Mouse (Mus musculus) kidney, postnatal 0 days (tissue): Measurements from ENCODE around the gene Fstl4. TPM values are rescaled to one million over a fixed set of nuclear protein-coding genes. Genes with fewer than 3 reads are reported as not detected.

Source experiments
- ATAC-seq: fragments of 200-750 bp; cut with Nextera tagmentation; replicated peaks from 2 replicates; pipeline ENCODE4 v1.8.0; 2017; ENCODE audit warnings: low read depth, moderate number of reproducible peaks, moderate TSS enrichment, moderate library complexity; ENCODE audit not compliant: low FRiP score
- DNase-seq: peaks from one replicate; pipeline ENCODE4 v3.0.0-alpha.2; 2016; ENCODE audit warnings: low spot score
- H3K27ac ChIP-seq: fragments of 300-500 bp; sonication (generic); 2 replicates; pipeline ENCODE4 v1.5.1; 2014; ENCODE audit warnings: mild to moderate bottlenecking
- H3K27me3 ChIP-seq: fragments of 300-500 bp; sonication (generic); 2 replicates; pipeline ENCODE4 v1.6.1; 2014; ENCODE audit warnings: low read length, mixed read lengths; ENCODE audit not compliant: insufficient read depth
- H3K36me3 ChIP-seq: fragments of 300-500 bp; sonication (generic); 2 replicates; pipeline ENCODE4 v1.6.1; 2014; ENCODE audit warnings: low read length, mixed read lengths; ENCODE audit not compliant: insufficient read depth
- H3K4me1 ChIP-seq: fragments of 300-500 bp; sonication (generic); replicated peaks from 2 replicates; pipeline ENCODE4 v1.6.1; 2014; ENCODE audit warnings: antibody characterized with exemption, low read length, mixed read lengths; ENCODE audit not compliant: insufficient read depth
- H3K4me2 ChIP-seq: fragments of 300-500 bp; sonication (generic); 2 replicates; pipeline ENCODE4 v1.6.1; 2014; ENCODE audit warnings: mild to moderate bottlenecking, low read length, moderate library complexity, mixed read lengths
- H3K4me3 ChIP-seq: fragments of 300-500 bp; sonication (generic); replicated peaks from 2 replicates; pipeline ENCODE4 v1.5.1; 2014; ENCODE audit warnings: low read depth, low read length
- H3K9ac ChIP-seq: fragments of 300-500 bp; sonication (generic); 2 replicates; pipeline ENCODE4 v1.6.1; 2014; ENCODE audit warnings: low read depth, low read length
- H3K9me3 ChIP-seq: fragments of 300-500 bp; sonication (generic); replicated peaks from 2 replicates; pipeline ENCODE4 v1.6.1; 2016; ENCODE audit warnings: low read length, inconsistent platforms, mixed read lengths
- CTCF ChIP-seq: IDR thresholded peaks from 2 replicates; pipeline ENCODE4 v1.5.1; 2016; ENCODE audit warnings: antibody characterized with exemption, low read depth, mild to moderate bottlenecking, moderate library complexity
- WGBS: fragments of 180-500 bp; shearing (Covaris S2); extraction: QIAGEN DNeasy Blood & Tissue Kit; methylation state at CpG from one replicate; pipeline ENCODE4 v1.1.7; 2014; 5-methylcytosine and 5-hydroxymethylcytosine counted together
- polyA plus RNA-seq: library from polyadenylated mRNA; unstranded; fragments of >200 nt; fragmentation: Nextera tagmentation; extraction: Ambion mirVana; gene quantifications from 2 replicates; pipeline ENCODE4 v1.2.1, GENCODE M21; 2015

Fstl4 gene
- polyA plus RNA-seq, 1 experiment from 2014 or later = 0.47 TPM

DNA sequence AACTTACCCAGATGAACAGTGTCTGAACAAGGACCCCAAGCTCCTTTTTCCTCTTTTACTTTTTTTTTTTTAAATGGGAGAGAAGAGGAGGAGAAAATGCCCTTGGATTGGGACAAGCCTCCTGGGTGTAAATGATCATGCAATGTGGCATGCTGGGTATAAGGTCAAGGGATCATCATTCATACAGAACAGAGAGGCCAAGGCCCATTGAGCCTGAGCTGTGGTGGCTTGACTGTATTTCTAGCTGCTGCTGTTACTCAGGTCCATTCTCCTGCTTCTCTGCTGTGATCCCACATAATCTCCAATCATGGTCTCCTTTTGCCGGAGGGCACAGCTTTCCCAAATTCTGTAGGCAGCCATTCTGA is 67.9 kb downstream of the Fstl4 start:
- H3K27ac ChIP-seq = no peak overlapping the region
- WGBS = 100% methylated on average over 1 of the region's 1 CpGs
- TF ChIP-seq CTCF = no peak

DNA sequence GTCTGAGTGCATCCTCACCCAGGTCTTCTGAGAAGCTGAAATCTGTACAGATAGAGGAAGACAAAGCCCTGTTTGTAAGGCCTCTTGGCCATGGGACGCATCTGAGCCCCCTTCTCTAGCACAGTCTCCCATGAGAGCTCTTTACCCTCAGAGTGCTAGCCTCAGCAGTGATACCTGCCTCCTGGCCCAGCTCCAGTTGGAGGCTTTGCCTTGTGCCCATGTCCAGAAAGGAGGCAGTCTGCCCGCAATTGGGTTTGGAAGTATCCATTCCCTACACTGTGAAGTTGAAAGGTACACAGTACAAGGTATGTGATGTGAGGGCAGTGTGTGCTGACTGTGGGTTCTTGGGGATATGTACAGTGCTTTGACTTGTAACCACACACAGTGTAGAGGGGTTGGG is 84.3 kb downstream of the Fstl4 start:
- WGBS = 89% methylated on average over 2 of the region's 2 CpGs
- DNase-seq (no peak), ATAC-seq (no peak)
- no peak overlapping the region for H3K4me2 ChIP-seq
- H3K27me3 ChIP-seq = no peaks in the 10 kb centered on the region
- H3K4me3 ChIP-seq = no peak overlapping the region
- H3K4me1 ChIP-seq = no peaks in the 10 kb centered on the region
- H3K36me3 ChIP-seq = no peaks in the 10 kb centered on the region
- H3K9ac ChIP-seq = no peak overlapping the region
- no peaks in the 10 kb centered on the region for H3K9me3 ChIP-seq
- no peak overlapping the region for H3K27ac ChIP-seq
- no peak for TF ChIP-seq CTCF

More for the DNA sequence above, 67.9 kb downstream of the Fstl4 start:
- H3K4me3 ChIP-seq = no peak overlapping the region
- no peak for ATAC-seq
- DNase-seq = no peak
- no peaks in the 10 kb centered on the region for H3K9me3 ChIP-seq
- no peaks in the 10 kb centered on the region for H3K36me3 ChIP-seq
- no peak overlapping the region for H3K4me2 ChIP-seq
- H3K9ac ChIP-seq = no peak overlapping the region
- no peaks in the 10 kb centered on the region for H3K4me1 ChIP-seq
- no peaks in the 10 kb centered on the region for H3K27me3 ChIP-seq

DNA sequence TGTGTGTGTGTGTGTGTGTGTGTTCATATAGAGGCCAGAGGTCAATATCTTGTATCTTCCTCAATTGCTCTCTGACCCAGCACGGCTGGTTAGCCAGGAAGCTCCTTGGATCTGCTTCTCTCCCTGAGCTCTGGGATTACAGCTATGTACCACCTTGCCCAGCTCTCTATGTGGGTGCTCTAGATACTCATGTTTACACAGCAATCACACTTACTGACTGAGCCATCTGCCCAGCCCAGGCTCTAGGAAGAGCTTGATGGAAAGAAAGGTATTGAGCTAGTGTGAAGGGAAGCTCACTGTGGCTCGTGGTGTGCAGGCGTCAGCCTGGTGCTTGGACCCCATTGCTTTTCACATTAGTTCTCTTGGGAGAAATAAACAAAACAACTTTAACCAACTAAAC is 85.6 kb downstream of the Fstl4 start:
- DNase-seq (no peak), ATAC-seq (no peak)
- Histone ChIP-seq H3K27me3 (no peaks in the 10 kb centered on the region), H3K9me3 (no peaks in the 10 kb centered on the region), H3K36me3 (no peaks in the 10 kb centered on the region), H3K27ac (no peak overlapping the region), H3K9ac (no peak overlapping the region), H3K4me3 (no peak overlapping the region), H3K4me1 (no peaks in the 10 kb centered on the region), H3K4me2 (no peak overlapping the region)
- no peak for TF ChIP-seq CTCF
- WGBS = 82% methylated on average over 3 of the region's 3 CpGs

DNA sequence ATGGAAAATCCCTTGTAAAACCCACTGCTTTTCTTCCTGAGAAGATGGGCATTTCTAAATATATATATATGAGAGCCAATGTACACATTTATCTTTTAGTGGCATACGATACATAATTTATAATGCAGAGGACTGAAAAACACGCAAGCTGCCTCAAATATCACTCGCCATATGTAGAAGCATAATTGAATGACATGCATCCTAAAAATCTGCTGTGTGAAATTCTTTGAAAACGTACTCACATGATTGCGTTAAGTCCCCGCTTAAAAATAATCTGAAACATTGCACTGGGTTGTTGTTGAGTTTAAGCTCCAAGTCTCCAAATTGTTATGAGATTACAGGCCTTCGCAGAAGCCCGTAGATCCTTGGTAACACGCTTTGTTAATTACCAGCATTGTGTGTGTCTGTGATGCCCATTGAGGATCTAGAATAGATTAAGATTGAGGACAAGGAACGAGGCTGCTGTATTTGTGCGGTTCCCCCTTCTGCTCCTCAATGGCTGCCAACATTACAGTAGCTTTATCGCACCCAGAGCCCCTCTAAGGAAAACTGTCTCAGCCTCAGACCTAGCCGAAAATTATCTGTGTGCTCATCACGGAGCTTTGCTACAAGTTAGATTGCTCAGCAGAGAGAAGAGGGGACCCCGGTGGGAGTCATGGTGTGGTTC is 108.5 kb downstream of the Fstl4 start:
- DNase-seq = no peak
- Histone ChIP-seq H3K27me3 (no peaks in the 10 kb centered on the region), H3K9ac (no peak overlapping the region), H3K36me3 (no peaks in the 10 kb centered on the region), H3K9me3 (no peaks in the 10 kb centered on the region; the same call in 1 of the 2 replicates), H3K4me3 (no peak overlapping the region), H3K4me1 (no peaks in the 10 kb centered on the region), H3K4me2 (no peak overlapping the region), H3K27ac (no peak overlapping the region)
- TF ChIP-seq CTCF = no peak
- 90% methylated on average over 15 of the region's 15 CpGs for WGBS
- no peak for ATAC-seq

DNA sequence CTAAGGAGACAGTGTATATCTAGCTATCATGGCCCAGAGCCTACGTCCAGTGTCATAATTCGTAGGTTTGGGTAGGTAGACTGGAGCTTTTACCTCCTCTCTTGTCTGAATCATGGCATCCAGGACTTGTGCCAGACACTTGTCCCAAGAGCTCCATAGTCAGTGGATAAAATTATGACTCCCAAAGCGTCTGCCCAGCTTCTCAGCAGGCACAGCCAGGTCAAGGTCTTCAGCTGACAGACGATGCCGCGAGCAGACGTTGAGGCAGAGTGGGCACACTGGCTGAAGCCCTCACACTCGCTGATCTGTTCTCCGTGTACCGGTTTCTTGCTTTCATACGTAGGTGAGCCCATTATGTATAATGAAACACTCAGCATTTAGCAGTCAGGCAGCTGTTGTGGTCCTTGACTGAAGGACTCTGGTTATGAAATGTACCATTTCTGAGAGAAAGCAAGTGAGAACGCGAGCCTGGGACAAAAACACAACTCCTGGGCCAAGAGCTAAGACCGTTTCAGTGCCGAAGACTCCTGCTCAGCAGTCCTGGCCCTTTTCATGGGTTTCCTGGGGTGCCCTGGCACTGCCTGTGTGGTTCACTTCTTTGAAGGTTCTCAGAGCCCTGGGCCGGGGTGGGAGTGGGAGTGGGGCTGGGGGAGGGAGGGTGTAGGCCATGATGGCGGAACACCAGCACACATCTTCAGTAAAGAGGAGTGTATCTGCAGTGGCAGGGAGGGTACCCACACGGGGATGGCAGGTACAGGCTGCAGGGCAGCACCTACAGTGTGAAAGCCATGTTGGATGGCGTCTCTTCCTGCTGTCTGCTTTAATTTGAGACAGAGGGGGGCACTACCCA is 111.7 kb downstream of the Fstl4 start:
- ATAC-seq = no peak
- WGBS = 86% methylated on average over 19 of the region's 19 CpGs
- no peak for DNase-seq
- Histone ChIP-seq H3K4me3 (no peak overlapping the region), H3K4me2 (no peak overlapping the region), H3K27ac (no peak overlapping the region), H3K9me3 (no peaks in the 10 kb centered on the region), H3K27me3 (no peaks in the 10 kb centered on the region), H3K4me1 (no peaks in the 10 kb centered on the region), H3K9ac (no peak overlapping the region), H3K36me3 (no peaks in the 10 kb centered on the region)
- TF ChIP-seq CTCF = no peak

DNA sequence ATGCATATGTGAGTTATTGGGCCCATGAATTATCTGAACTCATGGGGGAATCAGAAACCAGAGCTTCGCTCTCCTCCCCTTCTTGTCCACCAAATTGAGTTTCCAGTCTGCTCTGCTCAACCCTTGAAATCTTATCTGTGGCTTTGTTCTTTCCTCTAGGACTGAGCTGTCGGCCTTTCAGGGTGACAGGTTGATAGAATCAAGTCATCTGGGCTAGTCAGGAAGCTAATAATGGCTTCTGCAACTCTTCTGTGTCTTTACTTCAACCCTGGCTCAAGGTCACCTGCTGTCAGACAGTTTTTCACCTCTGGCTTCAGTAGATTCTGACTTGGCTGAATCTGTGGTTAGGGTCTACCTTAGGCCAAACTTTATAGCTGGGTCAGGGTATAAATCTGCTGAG is 113.2 kb downstream of the Fstl4 start:
- no peaks in the 10 kb centered on the region for H3K4me1 ChIP-seq
- no peak for TF ChIP-seq CTCF
- DNase-seq (no peak), ATAC-seq (no peak)
- H3K9me3 ChIP-seq = no peaks in the 10 kb centered on the region
- no peak overlapping the region for H3K4me2 ChIP-seq
- no peaks in the 10 kb centered on the region for H3K36me3 ChIP-seq
- H3K27me3 ChIP-seq = no peaks in the 10 kb centered on the region
- H3K9ac ChIP-seq = no peak overlapping the region
- no peak overlapping the region for H3K4me3 ChIP-seq
- H3K27ac ChIP-seq = no peak overlapping the region
- 36% methylated on average over 2 of the region's 2 CpGs for WGBS
